Mouse (Mus musculus) thymus, adult 2 months (tissue): ENCODE data around the gene Oprd1.

ENCODE experiments used
- CTCF ChIP-seq: fragments of 200-500 bp; IDR thresholded peaks from 2 replicates; pipeline ENCODE4 v1.5.1; 2012; ENCODE audit warnings: mild to moderate bottlenecking, control low read depth, low read length, moderate library complexity, borderline replicate concordance; ENCODE audit not compliant: control insufficient read depth, poor library complexity, insufficient read depth; ENCODE audit errors: extremely low read depth
- POLR2A ChIP-seq: fragments of 200-500 bp; IDR thresholded peaks from 2 replicates; pipeline ENCODE4 v1.6.1; 2012; ENCODE audit warnings: mild to moderate bottlenecking, low read length, control low read depth, moderate library complexity; ENCODE audit not compliant: control insufficient read depth, poor library complexity, insufficient read depth; ENCODE audit errors: extremely low read depth

DNA sequence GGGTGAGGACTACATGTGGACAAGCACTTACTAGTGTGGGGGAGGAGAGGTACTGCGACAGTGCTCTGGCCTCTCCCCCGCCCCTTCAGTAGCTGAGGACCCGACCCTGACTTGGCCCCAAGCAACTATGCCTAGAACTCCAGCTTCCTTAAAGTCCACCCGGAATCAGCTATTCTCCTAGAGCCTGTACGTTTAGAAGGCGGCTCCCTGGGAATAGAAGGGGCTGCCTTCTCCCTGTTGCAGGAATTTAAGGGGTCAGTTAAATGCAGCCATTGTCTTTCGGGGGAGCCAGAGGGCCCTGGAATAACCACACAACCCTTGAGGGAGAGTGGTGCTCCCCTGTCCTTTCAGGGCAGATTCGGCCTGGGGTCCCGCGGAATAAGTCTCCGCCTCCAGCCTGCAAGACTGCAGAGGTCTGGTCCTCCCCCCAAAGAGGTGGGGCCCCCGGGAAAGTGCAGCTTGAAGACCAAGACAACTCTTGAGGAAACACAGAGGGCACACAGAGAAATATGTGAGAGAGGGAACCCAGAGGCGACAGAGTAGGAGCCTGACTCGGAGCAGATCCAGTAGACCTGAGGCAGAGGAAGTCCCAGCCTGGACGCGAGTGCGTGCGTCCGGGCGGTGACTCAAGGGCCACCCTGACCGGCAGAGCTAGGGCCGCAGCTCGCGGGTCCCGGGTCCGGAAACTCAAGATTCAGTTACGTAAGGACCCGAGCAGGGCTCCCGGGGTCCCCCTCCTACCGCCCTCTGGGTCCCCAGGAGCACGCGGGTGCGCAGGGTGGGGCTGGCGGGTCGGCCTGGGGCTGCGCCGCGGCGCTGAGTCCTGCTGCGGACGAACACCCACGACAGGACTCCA, 70.0 kb downstream of the Oprd1 start, which contains the start of gene Gm10300:
- TF ChIP-seq CTCF (no peak), POLR2A (no peak)
